Mouse (Mus musculus) embryonic facial prominence, embryonic 11.5 days (tissue): Measurements from ENCODE around the gene Phtf2. TPM values are rescaled to one million over a fixed set of nuclear protein-coding genes. Genes with fewer than 3 reads are reported as not detected.
A peak's percentile ranks its signal among the peaks of the same experiment; 100 is the strongest.

Experiments used
- ATAC-seq: fragments of 200-750 bp; cut with Nextera tagmentation; replicated peaks from 2 replicates; pipeline ENCODE4 v1.8.0; 2017; ENCODE audit warnings: low read depth; ENCODE audit not compliant: insufficient number of reproducible peaks, low FRiP score, low TSS enrichment
- DNase-seq: peaks from one replicate; pipeline ENCODE4 v3.0.0-alpha.2; 2015; ENCODE audit warnings: low spot score
- H3K27ac ChIP-seq: fragments of 300-500 bp; sonication (generic); replicated peaks from 2 replicates; pipeline ENCODE4 v1.5.1; 2014; ENCODE audit warnings: mild to moderate bottlenecking, low read depth, low read length, control low read depth
- H3K27me3 ChIP-seq: fragments of 300-500 bp; sonication (generic); 2 replicates; pipeline ENCODE4 v1.6.1; 2014; ENCODE audit warnings: mild to moderate bottlenecking, low read length, moderate library complexity, mixed read lengths; ENCODE audit not compliant: control insufficient read depth, insufficient read depth
- H3K36me3 ChIP-seq: fragments of 300-500 bp; sonication (generic); replicated peaks from 2 replicates; pipeline ENCODE4 v1.6.1; 2014; ENCODE audit warnings: low read depth, mild to moderate bottlenecking, low read length, moderate library complexity, mixed read lengths; ENCODE audit not compliant: control insufficient read depth, insufficient read depth
- H3K4me1 ChIP-seq: fragments of 300-500 bp; sonication (generic); 2 replicates; pipeline ENCODE4 v1.6.1; 2014; ENCODE audit warnings: low read length, mixed read lengths; ENCODE audit not compliant: control insufficient read depth, insufficient read depth
- H3K4me2 ChIP-seq: fragments of 300-500 bp; sonication (generic); 2 replicates; pipeline ENCODE4 v1.6.1; 2014; ENCODE audit warnings: low read depth, mild to moderate bottlenecking, control low read depth, low read length, moderate library complexity
- H3K4me3 ChIP-seq: fragments of 300-500 bp; sonication (generic); 2 replicates; pipeline ENCODE4 v1.5.1; 2014; ENCODE audit warnings: low read depth, low read length, control low read depth
- H3K9ac ChIP-seq: fragments of 300-500 bp; sonication (generic); replicated peaks from 2 replicates; pipeline ENCODE4 v1.6.1; 2014; ENCODE audit warnings: mild to moderate bottlenecking, control low read depth, low read length
- H3K9me3 ChIP-seq: fragments of 300-500 bp; sonication (generic); replicated peaks from 2 replicates; pipeline ENCODE4 v1.6.1; 2016; ENCODE audit warnings: mild to moderate bottlenecking, low read length, inconsistent platforms, mixed read lengths; ENCODE audit not compliant: control insufficient read depth
- WGBS: fragments of 180-500 bp; shearing (Covaris S2); extraction: QIAGEN DNeasy Blood & Tissue Kit; methylation state at CpG from one replicate; pipeline ENCODE4 v1.1.7; 2014; 5-methylcytosine and 5-hydroxymethylcytosine counted together
- polyA plus RNA-seq: library from polyadenylated mRNA; unstranded; fragments of >200 nt; fragmentation: Nextera tagmentation; extraction: Ambion mirVana; gene quantifications from 2 replicates; pipeline ENCODE4 v1.2.1, GENCODE M21; 2014

Gene Phtf2
- polyA plus RNA-seq, 1 experiment from 2014 or later = 21.0 TPM

DNA sequence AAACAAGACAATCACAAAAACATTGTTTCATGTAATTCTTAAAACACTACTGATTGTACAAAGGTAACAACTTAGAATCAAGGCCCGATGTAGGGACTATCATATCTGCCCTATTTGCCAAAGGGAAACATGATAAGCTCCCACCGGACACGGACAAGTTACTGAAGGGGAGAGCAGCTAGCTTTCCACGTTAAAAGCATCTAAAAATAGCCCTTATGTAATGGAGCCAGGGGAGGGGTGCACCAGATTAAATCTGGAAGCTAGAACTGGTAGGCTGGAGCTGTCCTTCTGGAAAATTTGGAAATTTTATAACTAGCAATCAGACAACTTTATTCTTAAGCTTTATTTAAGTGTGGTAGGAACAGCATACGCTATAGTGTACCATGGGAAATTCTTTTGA lies 122.2 kb downstream of the Phtf2 start:
- Histone ChIP-seq H3K4me3 (no peak overlapping the region), H3K27ac (no peak overlapping the region), H3K4me2 (no peak overlapping the region), H3K27me3 (no peaks in the 10 kb centered on the region), H3K36me3 (no peaks in the 10 kb centered on the region), H3K9me3 (no peaks in the 10 kb centered on the region), H3K4me1 (no peaks in the 10 kb centered on the region), H3K9ac (no peak overlapping the region)
- 79% methylated on average over 5 of the region's 5 CpGs for WGBS
- ATAC-seq (no peak), DNase-seq (no peak)

DNA sequence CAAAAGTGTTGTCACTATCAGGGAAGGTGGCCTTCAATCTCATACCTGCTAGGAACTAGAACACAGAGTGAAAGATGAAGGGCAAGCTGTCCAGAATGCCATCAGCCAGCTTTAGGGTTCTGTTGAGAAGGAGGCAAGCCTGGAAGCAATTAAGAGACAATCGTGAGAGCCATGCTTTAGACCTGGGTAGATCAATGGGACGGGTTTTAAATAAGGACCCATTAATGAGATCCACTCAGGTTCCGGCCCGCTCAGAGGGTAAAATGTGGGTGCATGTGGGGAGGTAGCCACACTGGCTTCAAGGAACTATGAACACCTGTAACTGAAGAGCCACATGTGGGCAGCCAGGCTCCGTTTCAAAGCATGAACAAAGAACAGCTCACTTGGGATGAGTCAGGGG lies 128.0 kb downstream of the Phtf2 start:
- no peak overlapping the region for H3K4me2 ChIP-seq
- no peaks in the 10 kb centered on the region for H3K9me3 ChIP-seq
- peak; percentile 40 for DNase-seq
- H3K36me3 ChIP-seq = no peaks in the 10 kb centered on the region
- no peak for ATAC-seq
- no peak overlapping the region for H3K9ac ChIP-seq
- H3K27ac ChIP-seq = no peak overlapping the region
- H3K27me3 ChIP-seq = no peaks in the 10 kb centered on the region
- H3K4me1 ChIP-seq = no peaks in the 10 kb centered on the region
- WGBS = 46% methylated on average over 5 of the region's 5 CpGs
- H3K4me3 ChIP-seq = no peak overlapping the region

DNA sequence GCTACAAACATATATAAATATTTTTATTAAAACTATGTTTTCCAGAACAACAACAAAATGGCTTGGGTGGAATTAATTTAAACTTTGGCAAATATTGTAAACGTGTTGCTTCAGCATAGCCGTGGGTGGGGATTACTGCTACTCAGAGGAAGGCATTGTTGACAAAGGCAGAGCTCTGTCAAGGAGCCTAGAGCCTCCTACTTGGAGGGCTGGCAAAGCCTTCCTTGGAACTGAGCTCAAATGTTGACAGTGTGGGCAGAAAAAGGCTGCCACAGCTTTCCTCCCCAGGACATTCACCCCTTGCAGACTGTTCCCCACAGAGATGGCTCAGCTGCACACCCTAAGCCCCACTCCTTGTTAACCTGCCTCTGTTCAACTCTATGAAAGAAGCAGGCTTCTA lies 128.8 kb downstream of the Phtf2 start:
- ATAC-seq (no peak), DNase-seq (no peak)
- Histone ChIP-seq H3K9ac (no peak overlapping the region), H3K36me3 (no peaks in the 10 kb centered on the region), H3K4me3 (no peak overlapping the region), H3K4me2 (no peak overlapping the region), H3K27ac (no peak overlapping the region), H3K4me1 (no peaks in the 10 kb centered on the region), H3K9me3 (no peaks in the 10 kb centered on the region), H3K27me3 (no peaks in the 10 kb centered on the region)
- WGBS = 56% methylated on average over 2 of the region's 2 CpGs

DNA sequence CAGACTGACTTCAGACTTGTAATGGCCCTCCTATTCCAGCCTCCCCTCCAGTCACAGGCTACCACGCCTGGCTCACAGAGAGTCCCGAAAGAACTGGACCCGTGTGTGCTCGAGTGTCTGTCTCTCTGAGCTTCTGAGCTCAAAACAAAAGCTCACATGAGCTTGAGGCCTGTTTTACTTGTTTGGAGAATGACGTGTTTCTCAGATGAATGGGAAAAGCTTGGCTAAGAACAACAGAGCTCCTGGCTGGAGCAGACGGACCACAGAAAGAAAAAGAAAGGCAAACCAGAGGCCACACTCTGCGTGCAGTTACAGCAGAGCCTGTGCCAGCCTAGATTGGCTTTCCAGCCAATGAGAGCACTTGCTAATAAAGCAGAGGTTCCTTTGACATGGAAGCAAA lies 130.2 kb downstream of the Phtf2 start:
- Histone ChIP-seq H3K4me3 (no peak overlapping the region), H3K27ac (no peak overlapping the region), H3K9me3 (no peaks in the 10 kb centered on the region), H3K4me2 (no peak overlapping the region), H3K9ac (no peak overlapping the region), H3K4me1 (no peaks in the 10 kb centered on the region), H3K36me3 (no peaks in the 10 kb centered on the region), H3K27me3 (no peaks in the 10 kb centered on the region)
- ATAC-seq (no peak; the same call in 1 of the 2 replicates), DNase-seq (peak; percentile 26)
- 64% methylated on average over 7 of the region's 7 CpGs for WGBS

DNA sequence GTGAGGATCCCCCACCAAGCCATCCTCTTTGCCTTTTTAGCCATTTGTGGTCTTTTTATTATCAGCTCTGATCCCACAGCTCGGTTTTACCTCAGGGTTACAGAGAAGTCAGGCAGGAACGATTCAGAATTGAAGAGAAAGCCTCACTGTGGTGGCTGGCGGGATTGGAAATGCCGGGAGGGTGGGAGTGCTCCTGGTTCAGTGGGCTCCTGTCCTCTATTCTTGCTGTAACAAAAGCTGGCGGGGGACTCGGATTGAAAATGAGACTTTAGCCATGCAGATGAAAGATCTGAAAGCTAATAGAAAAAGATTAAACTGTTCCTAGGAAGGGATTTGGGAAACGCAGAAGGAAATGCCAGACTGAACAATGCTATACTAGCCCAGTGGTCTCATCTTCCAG lies 130.9 kb downstream of the Phtf2 start:
- Histone ChIP-seq H3K27ac (no peak overlapping the region), H3K4me1 (no peaks in the 10 kb centered on the region), H3K9me3 (no peaks in the 10 kb centered on the region), H3K9ac (no peak overlapping the region), H3K4me2 (no peak overlapping the region), H3K27me3 (no peaks in the 10 kb centered on the region), H3K36me3 (no peaks in the 10 kb centered on the region), H3K4me3 (no peak overlapping the region)
- 68% methylated on average over 7 of the region's 7 CpGs for WGBS
- ATAC-seq (no peak), DNase-seq (no peak)

DNA sequence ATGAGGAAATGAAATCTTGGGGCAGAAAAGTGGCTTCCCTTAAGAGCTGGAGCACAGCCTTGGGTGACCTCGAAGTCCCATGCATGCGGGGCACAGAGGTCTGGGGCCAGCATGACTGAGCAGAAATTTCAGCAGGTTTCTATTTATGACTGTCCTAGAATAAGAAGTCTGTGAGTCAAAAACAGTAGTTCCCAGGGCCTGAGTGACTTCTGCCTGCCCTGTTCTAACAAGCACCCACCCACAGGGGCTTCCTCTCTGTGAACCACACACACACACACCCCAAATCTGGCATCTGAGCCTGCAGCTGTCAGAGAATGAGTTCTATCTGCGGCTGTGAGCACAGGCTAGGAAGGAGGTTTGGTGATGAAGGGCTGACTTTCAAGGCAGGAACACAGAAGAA lies 132.4 kb downstream of the Phtf2 start:
- H3K27me3 ChIP-seq = no peaks in the 10 kb centered on the region
- 81% methylated on average over 3 of the region's 3 CpGs for WGBS
- no peak for DNase-seq
- no peak overlapping the region for H3K4me3 ChIP-seq
- H3K4me1 ChIP-seq = no peaks in the 10 kb centered on the region
- no peak overlapping the region for H3K27ac ChIP-seq
- no peak overlapping the region for H3K4me2 ChIP-seq
- no peak overlapping the region for H3K9ac ChIP-seq
- no peak for ATAC-seq
- no peaks in the 10 kb centered on the region for H3K36me3 ChIP-seq
- no peaks in the 10 kb centered on the region for H3K9me3 ChIP-seq

DNA sequence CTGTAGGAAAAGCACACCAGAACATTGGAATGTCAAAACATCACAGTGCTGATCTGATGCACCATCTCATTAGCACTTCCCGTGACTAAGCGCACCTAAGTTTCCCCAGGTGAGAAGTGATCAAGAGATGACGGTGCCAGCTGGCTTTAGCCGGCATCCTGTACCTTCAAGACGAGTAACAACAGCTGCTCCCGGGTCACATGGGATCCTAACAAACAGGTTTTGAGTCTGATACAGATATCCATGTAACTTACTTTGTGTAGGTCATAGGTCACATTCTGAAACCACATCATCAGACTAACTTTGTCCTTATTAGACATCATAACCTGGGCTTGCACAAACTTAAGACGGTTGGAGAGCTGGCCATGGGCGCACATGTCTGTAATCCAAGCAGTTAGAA lies 133.1 kb downstream of the Phtf2 start:
- WGBS = 86% methylated on average over 8 of the region's 8 CpGs
- Histone ChIP-seq H3K9me3 (no peaks in the 10 kb centered on the region), H3K27ac (no peak overlapping the region), H3K4me3 (no peak overlapping the region), H3K4me2 (no peak overlapping the region), H3K27me3 (no peaks in the 10 kb centered on the region), H3K4me1 (no peaks in the 10 kb centered on the region), H3K36me3 (no peaks in the 10 kb centered on the region), H3K9ac (no peak overlapping the region)
- no peak for ATAC-seq
- no peak for DNase-seq

DNA sequence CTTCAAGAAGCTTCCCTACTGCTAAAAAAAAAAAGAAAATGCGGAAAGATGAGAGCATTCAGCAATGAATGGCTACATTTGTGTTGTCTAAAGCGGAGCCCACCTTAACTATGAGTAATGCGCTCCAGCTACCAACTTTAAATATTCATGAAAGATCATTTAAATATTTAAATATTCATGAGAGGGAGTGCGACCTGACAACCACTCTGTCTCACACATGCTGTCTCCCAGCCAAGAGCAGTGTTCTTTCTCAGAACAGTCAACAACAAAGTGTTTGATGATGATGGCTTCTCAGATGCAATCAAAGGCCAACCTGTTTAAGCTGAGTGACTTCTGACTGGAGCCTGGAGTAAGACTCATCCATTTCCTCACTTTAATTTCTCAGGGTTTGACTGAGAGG lies 133.8 kb downstream of the Phtf2 start:
- ATAC-seq (no peak), DNase-seq (no peak)
- H3K4me3 ChIP-seq = no peak overlapping the region
- H3K27me3 ChIP-seq = no peaks in the 10 kb centered on the region
- 88% methylated on average over 4 of the region's 4 CpGs for WGBS
- H3K4me1 ChIP-seq = no peaks in the 10 kb centered on the region
- no peak overlapping the region for H3K4me2 ChIP-seq
- no peak overlapping the region for H3K27ac ChIP-seq
- H3K9ac ChIP-seq = no peak overlapping the region
- no peaks in the 10 kb centered on the region for H3K36me3 ChIP-seq
- H3K9me3 ChIP-seq = no peaks in the 10 kb centered on the region
